Mouse (Mus musculus) left cerebral cortex, adult 18-20 months (tissue): ENCODE measurements around the gene Npas3. TPM values are rescaled to one million over a fixed set of nuclear protein-coding genes. Genes with fewer than 3 reads are reported as not detected.

Experiments
- DNase-seq, 2 experiments: peaks; one replicate each; pipeline ENCODE4 v3.0.0; 2021 to 2022; ENCODE audit warnings: low spot score in 2 of 2, mixed read lengths in 1 of 2
- total RNA-seq, 2 experiments: library from RNA; stranded (reverse); gene quantifications; 2 replicates each; pipeline ENCODE4 v1.2.3; 2021

The Npas3 gene
- total RNA-seq, 2 experiments from 2014 or later = 18.5 to 22.3 TPM

- DNase-seq = no peak
Measured at GRCm38 (mm10) chr12:54110342-54110741, 861.9 kb downstream of the Npas3 start.

GRCm38 (mm10) chr12:54110930-54111329, 862.5 kb downstream of the Npas3 start:
- no peak for DNase-seq

- no peak for DNase-seq
Measured at GRCm38 (mm10) chr12:54120386-54120785, 871.9 kb downstream of the Npas3 start.

GRCm38 (mm10) chr12:54121286-54121685, 872.8 kb downstream of the Npas3 start:
- no peak for DNase-seq
